Mouse (Mus musculus) midbrain, embryonic 12.5 days (tissue): ENCODE measurements around the gene 2810006K23Rik. TPM values are rescaled to one million over a fixed set of nuclear protein-coding genes. Genes with fewer than 3 reads are reported as not detected.
A peak's percentile ranks its signal among the peaks of the same experiment; 100 is the strongest.
"Not testable (repeated sequence)": the region's sequence is repeated elsewhere in the genome, so short reads cannot be mapped to it uniquely, and the experiment has no call there.

Experiments
- ATAC-seq: fragments of 200-750 bp; cut with Nextera tagmentation; 2 replicates; pipeline ENCODE4 v1.8.0; 2017; ENCODE audit warnings: low read depth, moderate TSS enrichment, moderate library complexity; ENCODE audit not compliant: low FRiP score
- H3K27ac ChIP-seq: fragments of 300-500 bp; sonication (generic); replicated peaks from 2 replicates; pipeline ENCODE4 v1.5.1; 2016; ENCODE audit warnings: mild to moderate bottlenecking
- H3K27me3 ChIP-seq: fragments of 300-500 bp; sonication (generic); 2 replicates; pipeline ENCODE4 v1.6.1; 2016; ENCODE audit warnings: mild to moderate bottlenecking
- H3K36me3 ChIP-seq: fragments of 300-500 bp; sonication (generic); 2 replicates; pipeline ENCODE4 v1.6.1; 2016
- H3K4me1 ChIP-seq: fragments of 300-500 bp; sonication (generic); 2 replicates; pipeline ENCODE4 v1.6.1; 2016
- H3K4me2 ChIP-seq: fragments of 300-500 bp; sonication (generic); replicated peaks from 2 replicates; pipeline ENCODE4 v1.6.1; 2016; ENCODE audit warnings: mild to moderate bottlenecking, moderate library complexity
- H3K4me3 ChIP-seq: fragments of 300-500 bp; sonication (generic); 2 replicates; pipeline ENCODE4 v1.5.1; 2016; ENCODE audit warnings: mild to moderate bottlenecking
- H3K9ac ChIP-seq: fragments of 300-500 bp; sonication (generic); replicated peaks from 2 replicates; pipeline ENCODE4 v1.6.1; 2016; ENCODE audit warnings: mild to moderate bottlenecking, moderate library complexity
- H3K9me3 ChIP-seq: fragments of 300-500 bp; sonication (generic); 2 replicates; pipeline ENCODE4 v1.6.1; 2016; ENCODE audit warnings: mild to moderate bottlenecking
- WGBS: fragments of 180-500 bp; shearing (Covaris S2); methylation state at CpG from one replicate; pipeline ENCODE4 v1.1.7; 2016; 5-methylcytosine and 5-hydroxymethylcytosine counted together
- polyA plus RNA-seq: library from polyadenylated mRNA; unstranded; fragments of >200 nt; fragmentation: Nextera tagmentation; extraction: Ambion mirVana; gene quantifications from 2 replicates; pipeline ENCODE4 v1.2.1, GENCODE M21; 2016

Gene 2810006K23Rik
- polyA plus RNA-seq, 1 experiment from 2014 or later = 22.8 TPM

- Histone ChIP-seq H3K9ac (no peak overlapping the region), H3K27ac (no peak overlapping the region), H3K4me1 (no peaks in the 10 kb centered on the region), H3K36me3 (peaks cover 84% of the 10 kb centered on the region), H3K27me3 (no peaks in the 10 kb centered on the region), H3K4me3 (no peak overlapping the region), H3K4me2 (no peak overlapping the region), H3K9me3 (peaks cover 8% of the 10 kb centered on the region)
- WGBS = 93% methylated on average over 9 of the region's 9 CpGs
- no peak for ATAC-seq
Measured at GRCm38 (mm10) chr5:124315498-124315897, 12.4 kb upstream of the 2810006K23Rik start.

- Histone ChIP-seq H3K27me3 (no peaks in the 10 kb centered on the region), H3K36me3 (peaks cover 83% of the 10 kb centered on the region), H3K4me1 (no peaks in the 10 kb centered on the region), H3K4me2 (no peak overlapping the region), H3K27ac (no peak overlapping the region), H3K9me3 (peaks cover 8% of the 10 kb centered on the region), H3K4me3 (no peak overlapping the region), H3K9ac (no peak overlapping the region)
- 93% methylated on average over 11 of the region's 11 CpGs for WGBS
- ATAC-seq = no peak
Measured at GRCm38 (mm10) chr5:124315941-124316340, 11.9 kb upstream of the 2810006K23Rik start.

- H3K9me3 ChIP-seq = peaks cover 2% of the 10 kb centered on the region
Measured at GRCm38 (mm10) chr5:124317648-124318047, 10.2 kb upstream of the 2810006K23Rik start.

GRCm38 (mm10) chr5:124326829-124327228 is 1.1 kb upstream of the 2810006K23Rik start:
- Histone ChIP-seq H3K36me3 (0 out of 2 replicates have a peak, but pooled peaks cover 18% of the 10 kb centered on the region), H3K4me2 (peak overlapping the region; percentile 81), H3K27me3 (no peaks in the 10 kb centered on the region), H3K27ac (peak overlapping the region; percentile 97), H3K9ac (peak overlapping the region; percentile 75), H3K9me3 (no peaks in the 10 kb centered on the region), H3K4me1 (peaks cover 16% of the 10 kb centered on the region), H3K4me3 (peak overlapping the region; percentile 66)
- 2% methylated on average over 8 of the region's 8 CpGs for WGBS
- no peak for ATAC-seq

More at GRCm38 (mm10) chr5:124317648-124318047, 10.2 kb upstream of the 2810006K23Rik start:
- ATAC-seq = no peak
- Histone ChIP-seq H3K4me3 (no peak overlapping the region), H3K4me2 (no peak overlapping the region), H3K36me3 (peaks cover 77% of the 10 kb centered on the region), H3K4me1 (no peaks in the 10 kb centered on the region), H3K27ac (no peak overlapping the region), H3K27me3 (no peaks in the 10 kb centered on the region), H3K9ac (no peak overlapping the region)
- WGBS = 90% methylated on average over 7 of the region's 7 CpGs

GRCm38 (mm10) chr5:124330086-124330485 is 2.2 kb downstream of the 2810006K23Rik start:
- no peak overlapping the region for H3K4me2 ChIP-seq
- H3K9me3 ChIP-seq = no peaks in the 10 kb centered on the region
- H3K4me1 ChIP-seq = peaks cover 25% of the 10 kb centered on the region
- no peaks in the 10 kb centered on the region for H3K27me3 ChIP-seq
- 88% methylated on average over 6 of the region's 6 CpGs for whole genome bisulfite sequencing
- no peak overlapping the region for H3K27ac ChIP-seq
- no peaks in the 10 kb centered on the region for H3K36me3 ChIP-seq
- ATAC-seq = no peak
- H3K4me3 ChIP-seq = no peak overlapping the region
- peak overlapping the region; percentile 4; the same call in 1 of the 2 replicates for H3K9ac ChIP-seq

GRCm38 (mm10) chr5:124334392-124334791 is 6.5 kb downstream of the 2810006K23Rik start:
- Histone ChIP-seq H3K27ac (peak overlapping the region; percentile 72), H3K27me3 (no peaks in the 10 kb centered on the region), H3K9me3 (no peaks in the 10 kb centered on the region), H3K4me1 (peaks cover 17% of the 10 kb centered on the region), H3K4me2 (no peak overlapping the region), H3K4me3 (no peak overlapping the region), H3K36me3 (no peaks in the 10 kb centered on the region), H3K9ac (no peak overlapping the region)
- ATAC-seq = peak; percentile 75
- WGBS = 34% methylated on average over 6 of the region's 6 CpGs

- Histone ChIP-seq H3K27ac (no peak overlapping the region), H3K27me3 (no peaks in the 10 kb centered on the region), H3K36me3 (no peaks in the 10 kb centered on the region; the same call in 1 of the 2 replicates), H3K9me3 (no peaks in the 10 kb centered on the region), H3K4me1 (peaks cover 18% of the 10 kb centered on the region), H3K9ac (no peak overlapping the region), H3K4me2 (no peak overlapping the region), H3K4me3 (no peak overlapping the region)
- 92% methylated on average over 9 of the region's 9 CpGs for WGBS
- no peak for ATAC-seq
Measured at GRCm38 (mm10) chr5:124337103-124337502, 9.2 kb downstream of the 2810006K23Rik start.

- peak overlapping the region; percentile 24; the same call in 1 of the 2 replicates for H3K9ac ChIP-seq
- no peak overlapping the region for H3K4me2 ChIP-seq
- ATAC-seq = no peak
- H3K4me1 ChIP-seq = peaks cover 18% of the 10 kb centered on the region
- 0 out of 2 replicates have a peak overlapping the region, but pooled peaks have one; percentile 25 for H3K27ac ChIP-seq
- WGBS = 73% methylated on average over 9 of the region's 9 CpGs
- H3K9me3 ChIP-seq = no peaks in the 10 kb centered on the region
- no peak overlapping the region for H3K4me3 ChIP-seq
- H3K36me3 ChIP-seq = no peaks in the 10 kb centered on the region; the same call in 1 of the 2 replicates
- no peaks in the 10 kb centered on the region for H3K27me3 ChIP-seq
Measured at GRCm38 (mm10) chr5:124337909-124338308, 10.0 kb downstream of the 2810006K23Rik start.

GRCm38 (mm10) chr5:124338791-124339190 is 10.9 kb downstream of the 2810006K23Rik start:
- Histone ChIP-seq H3K27me3 (no peaks in the 10 kb centered on the region), H3K4me2 (no peak overlapping the region), H3K36me3 (no peaks in the 10 kb centered on the region; the same call in 1 of the 2 replicates), H3K27ac (no peak overlapping the region), H3K4me3 (no peak overlapping the region), H3K9ac (no peak overlapping the region), H3K4me1 (peaks cover 17% of the 10 kb centered on the region), H3K9me3 (no peaks in the 10 kb centered on the region)
- ATAC-seq = no peak
- WGBS = 94% methylated on average over 8 of the region's 8 CpGs

- WGBS = 74% methylated on average over 6 of the region's 6 CpGs
- peaks cover 17% of the 10 kb centered on the region for H3K36me3 ChIP-seq
Measured at GRCm38 (mm10) chr5:124341753-124342339, 14.0 kb downstream of the 2810006K23Rik start.

GRCm38 (mm10) chr5:124342897-124343296 is 15.0 kb downstream of the 2810006K23Rik start:
- H3K27me3 ChIP-seq = no peaks in the 10 kb centered on the region
- H3K27ac ChIP-seq = no peak overlapping the region
- H3K4me1 ChIP-seq = peaks cover 6% of the 10 kb centered on the region; the same call in 1 of the 2 replicates
- H3K4me2 ChIP-seq = no peak overlapping the region
- no peak overlapping the region; the same call in 1 of the 2 replicates for H3K9ac ChIP-seq
- H3K4me3 ChIP-seq = no peak overlapping the region
- ATAC-seq = no peak
- H3K36me3 ChIP-seq = peaks cover 20% of the 10 kb centered on the region
- no peaks in the 10 kb centered on the region for H3K9me3 ChIP-seq
- 89% methylated on average over 8 of the region's 8 CpGs for WGBS

More at GRCm38 (mm10) chr5:124341753-124342339, 14.0 kb downstream of the 2810006K23Rik start:
- ATAC-seq, H3K27ac ChIP-seq, H3K27me3 ChIP-seq, H3K9ac ChIP-seq, H3K4me2 ChIP-seq, H3K4me1 ChIP-seq, H3K9me3 ChIP-seq, H3K4me3 ChIP-seq: not testable (repeated sequence)

GRCm38 (mm10) chr5:124349196-124349595 is 21.3 kb downstream of the 2810006K23Rik start:
- no peak for ATAC-seq
- WGBS = 94% methylated on average over 17 of the region's 17 CpGs
- H3K4me2 ChIP-seq = peak overlapping the region; percentile 94

More at GRCm38 (mm10) chr5:124349196-124349595, 21.3 kb downstream of the 2810006K23Rik start:
- no peaks in the 10 kb centered on the region for H3K9me3 ChIP-seq
- H3K27ac ChIP-seq = peak overlapping the region; percentile 99
- no peak overlapping the region for H3K4me3 ChIP-seq
- H3K27me3 ChIP-seq = no peaks in the 10 kb centered on the region
- peaks cover 33% of the 10 kb centered on the region for H3K4me1 ChIP-seq
- peaks cover 41% of the 10 kb centered on the region for H3K36me3 ChIP-seq
- peak overlapping the region; percentile 31 for H3K9ac ChIP-seq
